Mouse (Mus musculus): ENCODE results near the gene Lrrc28.

DNA sequence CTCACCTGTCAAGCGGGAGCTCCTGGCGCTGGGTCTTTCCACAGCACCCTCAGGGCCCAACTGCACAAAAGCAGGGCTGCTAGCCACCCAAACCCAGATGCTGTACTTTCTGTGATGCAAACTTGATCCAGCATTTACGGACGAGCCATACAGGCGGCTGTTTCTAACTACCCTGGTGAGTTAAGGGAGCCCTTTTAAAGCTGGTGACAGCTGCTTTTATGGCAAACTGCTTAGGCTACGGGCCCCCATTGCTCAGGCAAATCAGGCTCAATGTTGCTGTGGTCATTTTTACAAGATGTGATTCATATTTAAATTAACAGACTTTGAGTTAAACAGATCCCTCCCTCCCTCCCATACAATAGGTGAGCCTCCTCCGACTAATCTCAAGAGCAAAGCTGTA lies 121.7 kb downstream of the Lrrc28 start:
- TF ChIP-seq EP300 (IDR thresholded peaks at IDR 0.05; ENCODE audit: low read depth) = no peak
- no peak for TF ChIP-seq CTCF (IDR thresholded peaks at IDR 0.05; ENCODE audit: low read depth)

Measured in liver, embryonic 14.5 days (tissue).